Mouse (Mus musculus) liver, postnatal 0 days (tissue): ENCODE measurements around the gene Gm45837. TPM values are rescaled to one million over a fixed set of nuclear protein-coding genes. Genes with fewer than 3 reads are reported as not detected.

ENCODE experiments used
- ATAC-seq: fragments of 200-750 bp; cut with Nextera tagmentation; 2 replicates; pipeline ENCODE4 v1.8.0; 2017; ENCODE audit warnings: mild to moderate bottlenecking, moderate library complexity
- DNase-seq: peaks from one replicate; pipeline ENCODE4 v3.0.0-alpha.2; 2016
- H3K27ac ChIP-seq: fragments of 300-500 bp; sonication (generic); 2 replicates; pipeline ENCODE4 v1.5.1; 2014; ENCODE audit warnings: antibody characterized with exemption, moderate library complexity, mild to moderate bottlenecking, low read depth
- H3K27me3 ChIP-seq: fragments of 300-500 bp; sonication (generic); 2 replicates; pipeline ENCODE4 v1.6.1; 2014; ENCODE audit warnings: low read length, control low read depth, mixed read lengths; ENCODE audit not compliant: insufficient read depth
- H3K36me3 ChIP-seq: fragments of 300-500 bp; sonication (generic); replicated peaks from 2 replicates; pipeline ENCODE4 v1.6.1; 2014; ENCODE audit warnings: mild to moderate bottlenecking, control low read depth, low read length, moderate library complexity, mixed read lengths; ENCODE audit not compliant: insufficient read depth
- H3K4me1 ChIP-seq: fragments of 300-500 bp; sonication (generic); 2 replicates; pipeline ENCODE4 v1.6.1; 2014; ENCODE audit warnings: antibody characterized with exemption, mild to moderate bottlenecking, control low read depth; ENCODE audit not compliant: insufficient read depth
- H3K4me2 ChIP-seq: fragments of 300-500 bp; sonication (generic); 2 replicates; pipeline ENCODE4 v1.6.1; 2014; ENCODE audit warnings: low read depth, mild to moderate bottlenecking, low read length, moderate library complexity, mixed read lengths
- H3K4me3 ChIP-seq: fragments of 300-500 bp; sonication (generic); 2 replicates; pipeline ENCODE4 v1.5.1; 2014; ENCODE audit warnings: low read depth, low read length
- H3K9ac ChIP-seq: fragments of 300-500 bp; sonication (generic); replicated peaks from 2 replicates; pipeline ENCODE4 v1.6.1; 2014; ENCODE audit warnings: mild to moderate bottlenecking, moderate library complexity
- H3K9me3 ChIP-seq: fragments of 300-500 bp; sonication (generic); 2 replicates; pipeline ENCODE4 v1.6.1; 2016; ENCODE audit warnings: mild to moderate bottlenecking, control low read depth, low read length, mixed read lengths
- CTCF ChIP-seq: sonication (generic); IDR thresholded peaks from 2 replicates; pipeline ENCODE4 v1.5.1; 2016; ENCODE audit warnings: antibody characterized with exemption, low read depth
- EP300 ChIP-seq: IDR thresholded peaks from 2 replicates; pipeline ENCODE4 v1.6.1; 2016; ENCODE audit warnings: antibody characterized with exemption, low read depth, mild to moderate bottlenecking
- WGBS: fragments of 180-500 bp; shearing (Covaris S2); extraction: QIAGEN DNeasy Blood & Tissue Kit; methylation state at CpG from one replicate; pipeline ENCODE4 v1.1.7; 2014; ENCODE audit not compliant: insufficient replicate concordance; 5-methylcytosine and 5-hydroxymethylcytosine counted together
- polyA plus RNA-seq: library from polyadenylated mRNA; unstranded; fragments of >200 nt; fragmentation: Nextera tagmentation; extraction: Ambion mirVana; gene quantifications from 2 replicates; pipeline ENCODE4 v1.2.1, GENCODE M21; 2015

The Gm45837 gene
- polyA plus RNA-seq, 1 experiment from 2014 or later: not detected

GRCm38 (mm10) chr7:101539774-101540173, 129.1 kb downstream of the Gm45837 start:
- no peak for TF ChIP-seq EP300
- TF ChIP-seq CTCF: no peak
- H3K4me3 ChIP-seq: no peak overlapping the region
- 51% methylated on average over 9 of the region's 9 CpGs for WGBS
- H3K27ac ChIP-seq: no peak overlapping the region
- DNase-seq: no peak
- H3K36me3 ChIP-seq: no peaks in the 10 kb centered on the region
- no peak overlapping the region for H3K4me2 ChIP-seq
- no peaks in the 10 kb centered on the region for H3K27me3 ChIP-seq
- ATAC-seq: no peak
- no peak overlapping the region for H3K9ac ChIP-seq
- H3K4me1 ChIP-seq: no peaks in the 10 kb centered on the region
- H3K9me3 ChIP-seq: no peaks in the 10 kb centered on the region

- no peaks in the 10 kb centered on the region for H3K4me1 ChIP-seq
- H3K4me2 ChIP-seq: no peak overlapping the region
- H3K27me3 ChIP-seq: no peaks in the 10 kb centered on the region
- H3K9me3 ChIP-seq: no peaks in the 10 kb centered on the region
- no peak overlapping the region for H3K27ac ChIP-seq
- H3K9ac ChIP-seq: no peak overlapping the region
- WGBS: 32% methylated on average over 5 of the region's 5 CpGs
- no peak for TF ChIP-seq EP300
- TF ChIP-seq CTCF: no peak
- H3K4me3 ChIP-seq: no peak overlapping the region
- DNase-seq: no peak
- no peaks in the 10 kb centered on the region for H3K36me3 ChIP-seq
- ATAC-seq: no peak
Observed at GRCm38 (mm10) chr7:101540684-101541083, 130.0 kb downstream of the Gm45837 start.

- Histone ChIP-seq H3K4me1 (no peaks in the 10 kb centered on the region), H3K27ac (no peak overlapping the region), H3K36me3 (no peaks in the 10 kb centered on the region), H3K27me3 (no peaks in the 10 kb centered on the region), H3K4me2 (no peak overlapping the region), H3K9me3 (no peaks in the 10 kb centered on the region), H3K4me3 (no peak overlapping the region), H3K9ac (no peak overlapping the region)
- ATAC-seq (no peak), DNase-seq (peak; percentile 65)
- WGBS: 4% methylated on average over 11 of the region's 11 CpGs
- TF ChIP-seq EP300 (no peak), CTCF (peak; percentile 77)
Observed at GRCm38 (mm10) chr7:101541132-101541531, 130.4 kb downstream of the Gm45837 start.

- Histone ChIP-seq H3K9ac (no peak overlapping the region), H3K36me3 (no peaks in the 10 kb centered on the region), H3K4me3 (no peak overlapping the region), H3K4me2 (no peak overlapping the region), H3K9me3 (no peaks in the 10 kb centered on the region), H3K27ac (no peak overlapping the region), H3K4me1 (no peaks in the 10 kb centered on the region), H3K27me3 (no peaks in the 10 kb centered on the region)
- WGBS: 84% methylated on average over 10 of the region's 10 CpGs
- no peak for ATAC-seq
- no peak for DNase-seq
- TF ChIP-seq EP300 (no peak), CTCF (no peak)
Observed at GRCm38 (mm10) chr7:101541734-101542133, 131.0 kb downstream of the Gm45837 start.

GRCm38 (mm10) chr7:101547651-101548050, 137.0 kb downstream of the Gm45837 start:
- Histone ChIP-seq H3K9ac (no peak overlapping the region), H3K4me3 (no peak overlapping the region), H3K27me3 (no peaks in the 10 kb centered on the region), H3K36me3 (no peaks in the 10 kb centered on the region), H3K4me2 (no peak overlapping the region), H3K27ac (no peak overlapping the region), H3K4me1 (no peaks in the 10 kb centered on the region; the same call in 1 of the 2 replicates), H3K9me3 (no peaks in the 10 kb centered on the region)
- DNase-seq (no peak), ATAC-seq (no peak)
- TF ChIP-seq CTCF (no peak), EP300 (no peak)
- WGBS: 64% methylated on average over 3 of the region's 3 CpGs

- Histone ChIP-seq H3K9ac (no peak overlapping the region), H3K27ac (no peak overlapping the region), H3K4me1 (no peaks in the 10 kb centered on the region; the same call in 1 of the 2 replicates), H3K36me3 (no peaks in the 10 kb centered on the region), H3K9me3 (no peaks in the 10 kb centered on the region), H3K27me3 (no peaks in the 10 kb centered on the region), H3K4me3 (no peak overlapping the region), H3K4me2 (0 out of 2 replicates have a peak overlapping the region, but pooled peaks have one; percentile 6)
- TF ChIP-seq CTCF (no peak), EP300 (no peak)
- 77% methylated on average over 3 of the region's 3 CpGs for WGBS
- ATAC-seq (no peak), DNase-seq (no peak)
Observed at GRCm38 (mm10) chr7:101549266-101549665, 138.6 kb downstream of the Gm45837 start.
